Mouse (Mus musculus) bone marrow, adult 2 months (tissue): Measurements from ENCODE around the gene Drosha. TPM values are rescaled to one million over a fixed set of nuclear protein-coding genes. Genes with fewer than 3 reads are reported as not detected.

ENCODE experiments used
- H3K27ac ChIP-seq: fragments of 200-500 bp; 2 replicates; pipeline ENCODE4 v1.5.1; 2012; ENCODE audit warnings: low read depth, mild to moderate bottlenecking, control low read depth, inconsistent platforms, low read length; ENCODE audit not compliant: control insufficient read depth, poor library complexity, insufficient read depth
- H3K4me1 ChIP-seq: fragments of 200-500 bp; 2 replicates; pipeline ENCODE4 v1.6.1; 2011; ENCODE audit warnings: low read length; ENCODE audit not compliant: control insufficient read depth, insufficient read depth
- H3K4me3 ChIP-seq: fragments of 200-500 bp; replicated peaks from 2 replicates; pipeline ENCODE3; 2011; ENCODE audit warnings: mild to moderate bottlenecking, low read depth, low read length, control low read depth; ENCODE audit not compliant: control insufficient read depth
- CTCF ChIP-seq: fragments of 200-500 bp; IDR thresholded peaks from 2 replicates; pipeline ENCODE4 v1.5.1; 2011; ENCODE audit warnings: low read length, control low read depth; ENCODE audit not compliant: control insufficient read depth, insufficient read depth
- POLR2A ChIP-seq: fragments of 200-500 bp; IDR thresholded peaks from 2 replicates; pipeline ENCODE4 v1.6.1; 2011; ENCODE audit warnings: low read depth, mild to moderate bottlenecking, control low read depth, low read length, borderline replicate concordance; ENCODE audit not compliant: control insufficient read depth
- WGBS: fragments of 180-500 bp; shearing (Covaris S2); methylation state at CpG from one replicate; pipeline ENCODE4 v1.1.7; 2018; 5-methylcytosine and 5-hydroxymethylcytosine counted together
- polyA plus RNA-seq: library from polyadenylated mRNA; stranded (reverse); fragments of >200 nt; gene quantifications from 2 replicates; pipeline ENCODE4 v1.2.4, GENCODE M21; 2011; ENCODE audit warnings: low replicate concordance; ENCODE audit not compliant: missing spikeins, insufficient read depth, insufficient read length

Drosha gene
- polyA plus RNA-seq, 1 experiment = 26.3 TPM

DNA sequence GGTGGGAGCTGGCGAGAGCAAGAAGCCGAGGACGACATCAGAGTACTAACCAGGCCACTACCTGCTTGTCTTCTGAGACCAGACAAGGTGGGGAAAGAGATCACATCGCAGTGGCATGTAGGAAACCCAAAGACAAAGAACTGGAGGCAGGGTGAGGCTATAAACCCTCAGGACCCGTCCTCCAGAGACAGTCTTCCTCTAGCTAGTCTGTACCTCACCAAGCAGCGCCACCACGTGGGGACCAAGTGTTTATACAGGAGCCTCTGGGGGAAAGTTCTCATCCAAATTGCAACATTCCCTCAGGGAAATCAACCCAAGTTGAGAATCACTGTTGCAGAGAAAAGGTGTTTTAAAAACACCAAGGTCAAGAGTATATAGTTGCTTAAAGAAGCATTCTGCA is 18.2 kb downstream of the Drosha start:
- WGBS = 75% methylated on average over 7 of the region's 7 CpGs
- Histone ChIP-seq H3K4me3 (no peak overlapping the region), H3K27ac (no peak overlapping the region), H3K4me1 (no peaks in the 10 kb centered on the region; the same call in 1 of the 2 replicates)
- no peak for TF ChIP-seq POLR2A
- peak; percentile 7; the same call in 1 of the 2 replicates for TF ChIP-seq CTCF

DNA sequence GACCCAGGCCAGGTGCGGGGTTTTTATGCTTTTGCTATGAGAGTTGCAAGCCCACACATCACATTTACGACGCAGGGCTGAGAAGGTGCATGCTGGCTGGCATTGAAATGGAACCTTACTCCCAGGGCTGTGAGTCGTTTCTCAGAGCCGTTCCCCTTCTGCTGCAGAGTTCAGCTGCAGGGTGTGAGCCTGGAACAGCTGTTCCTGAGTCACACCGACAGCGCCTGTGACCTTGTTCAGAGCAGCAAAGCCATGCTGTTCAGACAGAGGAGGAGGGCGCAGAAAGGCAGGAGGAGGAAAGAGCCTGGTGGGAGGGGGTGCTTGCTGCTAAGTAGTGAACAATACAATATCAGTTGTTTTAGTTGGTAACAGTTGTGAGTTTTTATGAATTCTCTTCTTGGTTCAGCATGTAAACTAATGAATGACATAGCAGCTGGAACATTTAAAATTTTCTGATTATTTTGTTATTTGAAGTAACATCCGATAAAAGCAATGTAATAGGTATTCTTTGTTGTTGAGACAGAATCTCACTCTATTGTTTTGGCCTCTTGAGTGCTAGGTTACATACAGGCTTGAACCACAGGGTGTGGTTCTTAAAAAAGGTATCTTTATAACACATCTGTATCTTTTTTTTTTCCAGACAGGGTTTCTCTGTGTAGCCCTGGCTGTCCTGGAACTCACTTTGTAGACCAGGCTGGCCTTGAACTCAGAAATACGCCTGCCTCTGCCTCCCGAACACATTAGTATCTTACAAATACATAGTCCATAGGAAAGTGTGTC is 23.8 kb downstream of the Drosha start:
- WGBS = 86% methylated on average over 11 of the region's 11 CpGs
- TF ChIP-seq CTCF = no peak
- no peak for TF ChIP-seq POLR2A
- no peaks in the 10 kb centered on the region for H3K4me1 ChIP-seq

DNA sequence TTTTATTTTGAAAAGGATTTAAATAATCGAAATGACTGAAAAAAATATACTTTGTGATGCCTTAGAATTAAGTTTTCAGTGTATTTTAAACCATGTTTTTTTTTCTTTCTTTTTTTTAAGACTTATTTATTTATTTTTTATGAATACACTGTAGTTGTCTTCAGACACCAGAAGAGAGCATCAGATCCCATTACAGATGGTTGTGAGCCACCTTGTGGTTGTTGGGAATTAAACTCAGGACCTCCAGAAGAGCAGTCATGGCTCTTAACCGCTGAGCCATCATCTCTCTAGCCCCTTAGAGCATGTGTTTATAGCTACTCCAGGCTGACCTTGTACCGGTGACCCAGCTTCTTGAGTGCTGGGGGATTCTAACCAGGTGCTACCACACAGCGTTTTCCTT is 24.8 kb downstream of the Drosha start:
- WGBS = 75% methylated on average over 4 of the region's 4 CpGs
- Histone ChIP-seq H3K27ac (no peak overlapping the region), H3K4me3 (no peak overlapping the region), H3K4me1 (no peaks in the 10 kb centered on the region)
- TF ChIP-seq CTCF = no peak
- no peak for TF ChIP-seq POLR2A

More for the DNA sequence above, 23.8 kb downstream of the Drosha start:
- Histone ChIP-seq H3K4me3 (no peak overlapping the region), H3K27ac (no peak overlapping the region)

DNA sequence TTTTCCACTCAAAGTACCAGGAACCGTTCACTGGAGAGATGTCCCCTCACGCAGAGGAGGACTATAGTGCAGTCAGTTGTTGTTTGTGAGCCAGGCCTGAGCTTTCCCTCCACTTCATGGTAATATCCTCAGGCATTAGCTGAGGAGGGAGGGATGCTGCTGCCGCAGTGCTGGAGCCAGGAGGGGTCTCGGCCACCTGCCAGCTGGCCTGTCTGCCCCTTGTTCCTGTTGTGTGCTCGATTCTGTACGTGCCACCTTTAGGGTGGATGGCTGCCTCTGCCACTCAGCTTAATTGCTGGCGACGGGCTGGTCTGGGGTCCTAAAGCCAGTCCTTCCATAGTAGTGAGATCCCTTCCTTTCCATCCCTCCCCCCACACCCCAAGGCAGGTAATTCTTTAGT is 28.9 kb downstream of the Drosha start:
- no peak for TF ChIP-seq POLR2A
- TF ChIP-seq CTCF = no peak

DNA sequence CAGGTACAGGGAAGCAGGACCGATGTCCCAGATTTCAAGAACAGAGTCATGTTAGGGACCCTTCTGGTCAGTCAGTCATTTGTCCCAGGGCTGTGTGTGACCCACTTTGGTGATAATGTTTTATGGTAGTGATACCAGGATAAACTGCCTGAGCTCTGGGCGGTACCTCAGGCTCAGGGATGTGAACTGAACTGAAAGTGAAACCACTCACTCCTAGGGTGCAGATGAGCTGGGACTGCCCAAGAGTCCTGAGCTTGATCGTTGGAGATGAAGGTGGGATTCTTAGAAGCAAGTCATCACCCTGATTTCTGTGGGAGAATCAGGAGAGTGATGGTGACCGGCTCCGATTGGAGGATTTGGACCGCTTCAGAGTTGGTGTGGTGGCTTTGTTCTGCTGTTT is 32.2 kb downstream of the Drosha start:
- H3K27ac ChIP-seq = no peak overlapping the region
- 84% methylated on average over 6 of the region's 6 CpGs for WGBS
- no peak overlapping the region for H3K4me3 ChIP-seq
- no peaks in the 10 kb centered on the region; the same call in 1 of the 2 replicates for H3K4me1 ChIP-seq
- no peak for TF ChIP-seq CTCF

More for the DNA sequence above, 28.9 kb downstream of the Drosha start:
- H3K4me1 ChIP-seq = no peaks in the 10 kb centered on the region; the same call in 1 of the 2 replicates
- H3K27ac ChIP-seq = no peak overlapping the region
- no peak overlapping the region for H3K4me3 ChIP-seq
- 92% methylated on average over 8 of the region's 8 CpGs for WGBS

GRCm38 (mm10) chr15:12857840-12858516 is 33.4 kb downstream of the Drosha start:
- no peak for TF ChIP-seq CTCF
- no peak for TF ChIP-seq POLR2A
- Histone ChIP-seq H3K4me3 (no peak overlapping the region), H3K4me1 (no peaks in the 10 kb centered on the region; the same call in 1 of the 2 replicates), H3K27ac (peak overlapping the region; percentile 61)
- 56% methylated on average over 12 of the region's 12 CpGs for WGBS

DNA sequence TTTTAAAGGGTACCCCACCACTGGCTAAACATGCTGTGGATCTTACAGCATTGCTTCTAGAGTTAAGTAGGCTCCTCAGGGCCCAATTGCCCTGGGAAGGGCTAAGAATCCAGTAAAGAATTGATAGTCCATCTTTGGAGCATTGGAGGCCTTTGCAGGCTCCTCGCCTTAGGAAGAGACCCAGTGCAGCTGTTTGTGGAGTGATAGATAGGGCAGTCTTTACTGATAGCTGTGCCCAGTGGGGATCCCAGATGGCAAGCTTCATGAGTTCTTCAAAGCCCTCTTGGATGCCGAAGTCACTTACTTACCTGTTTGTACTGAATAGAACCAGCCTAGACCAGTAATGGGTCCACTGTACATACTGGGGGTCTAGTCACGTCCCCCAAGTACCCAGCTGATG is 34.0 kb downstream of the Drosha start:
- 71% methylated on average over 3 of the region's 3 CpGs for WGBS
- peak overlapping the region; percentile 27 for H3K27ac ChIP-seq
- no peak for TF ChIP-seq POLR2A
- TF ChIP-seq CTCF = no peak
- no peak overlapping the region for H3K4me3 ChIP-seq
- no peaks in the 10 kb centered on the region; the same call in 1 of the 2 replicates for H3K4me1 ChIP-seq

- no peak overlapping the region for H3K27ac ChIP-seq
- WGBS = 79% methylated on average over 3 of the region's 3 CpGs
- H3K4me3 ChIP-seq = no peak overlapping the region
- TF ChIP-seq POLR2A (no peak), CTCF (no peak)
- H3K4me1 ChIP-seq = peaks cover 1% of the 10 kb centered on the region; the same call in 1 of the 2 replicates
Measured at GRCm38 (mm10) chr15:12862061-12862460, 37.4 kb downstream of the Drosha start.
